Mouse (Mus musculus) erythroblast, embryonic 14.5 days (primary cell): ENCODE data around the gene Ssr3.

Experiments
- GATA1 ChIP-seq: IDR thresholded peaks from 2 replicates; pipeline ENCODE4 v1.6.1; 2012; ENCODE audit warnings: low read length, inconsistent platforms, mixed read lengths
- TAL1 ChIP-seq: IDR thresholded peaks from 3 replicates; pipeline ENCODE4 v1.6.1; 2012; ENCODE audit warnings: low read length, inconsistent platforms, mixed read lengths

DNA sequence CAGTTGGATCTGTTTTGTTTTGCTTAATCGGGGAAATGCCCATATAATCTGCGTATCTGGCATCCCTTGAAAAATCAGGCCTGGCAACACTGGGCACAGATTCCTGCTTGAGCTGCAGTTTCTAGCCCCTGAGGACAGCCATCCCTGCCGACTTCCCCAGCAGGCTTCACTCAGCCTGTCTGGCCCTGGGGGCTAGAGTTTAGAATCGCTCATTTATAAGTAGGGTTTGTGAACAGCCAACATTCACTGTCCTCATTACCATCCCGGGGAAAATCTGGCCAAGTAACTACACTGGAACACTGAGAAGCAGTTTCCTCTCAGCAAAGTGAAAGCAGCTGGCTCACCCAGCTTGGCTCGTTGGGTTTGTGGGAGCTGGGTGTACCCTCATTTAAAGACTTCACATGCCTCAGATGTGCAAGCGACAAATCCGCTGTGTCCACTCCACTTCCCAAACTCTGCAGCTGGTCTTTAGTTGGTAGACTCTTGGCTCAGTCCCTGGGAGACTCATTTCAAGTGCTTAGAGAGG is 49.2 kb upstream of the Ssr3 start:
- no peak for TF ChIP-seq TAL1
- TF ChIP-seq GATA1 = no peak
